Mouse (Mus musculus) heart, postnatal 0 days (tissue): ENCODE data around the gene Shc1.

Experiments used
- CTCF ChIP-seq: IDR thresholded peaks from 2 replicates; pipeline ENCODE4 v1.5.1; 2016; ENCODE audit warnings: antibody characterized with exemption, control low read depth, low read depth
- EP300 ChIP-seq: IDR thresholded peaks from 2 replicates; pipeline ENCODE4 v1.6.1; 2016; ENCODE audit warnings: antibody characterized with exemption, low read depth

GRCm38 (mm10) chr3:89409701-89410100, 8.5 kb upstream of the Shc1 start:
- no peak for TF ChIP-seq CTCF
- no peak for TF ChIP-seq EP300
